23 mouse cellular contexts compared by ENCODE assay signal in the genomic region with DNA sequence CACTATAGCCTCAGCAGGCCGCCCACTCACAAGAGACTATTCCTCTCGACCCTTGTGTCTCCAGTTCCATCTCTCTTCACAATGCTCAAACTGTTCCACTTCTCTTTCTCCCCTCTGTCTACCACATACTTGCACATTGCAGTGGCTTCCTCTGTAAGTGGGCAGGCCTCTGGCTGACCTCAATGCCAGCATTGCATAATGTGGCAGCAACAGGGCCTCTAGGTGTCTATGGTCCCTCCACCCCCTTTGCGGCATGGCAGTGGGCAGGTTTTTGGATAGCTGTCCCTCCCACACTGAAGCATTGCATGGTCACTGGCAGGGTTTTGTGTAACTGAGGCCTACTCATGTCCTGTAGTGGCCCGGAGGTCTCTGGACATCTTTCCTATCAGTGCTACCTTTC.
A peak's percentile ranks its signal among the peaks of the same experiment; 100 is the strongest.
DNase-seq lines count a peak whose midpoint lies in the region; ATAC-seq lines count a peak whose summit lies in the region.
"Had no signal": no experiment of that assay in that cellular context is flagged by ENCODE, and none has a peak within 500 bp of the region (broad histone marks: within the 10 kb centered on the region; RNA-seq: fewer than 3 reads in every experiment).

No protein-coding gene starts in this region.

- H3K4me2 ChIP-seq in hindbrain, embryonic 13.5 days = no peak overlapping the region
- H3K4me2 ChIP-seq: embryonic facial prominence, embryonic 15.5 days; forebrain, embryonic 15.5 days; hindbrain, embryonic 14.5 days had no signal

- H3K4me1 ChIP-seq in hindbrain, embryonic 13.5 days (replicated peaks) = no peaks in the 10 kb centered on the region
- H3K4me1 ChIP-seq: embryonic facial prominence, embryonic 15.5 days; forebrain, embryonic 15.5 days; heart, embryonic 10.5 days had no signal

- 94% methylated on average over 4 of the region's 4 CpGs for WGBS in hindbrain, embryonic 13.5 days

- DNase-seq in lung, postnatal 25 days (ENCODE audit: low spot score) = peak; percentile 1
- DNase-seq in lung, postnatal 10 days = no peak
- DNase-seq in thymus, postnatal 14 days = peak; percentile 6
- DNase-seq in thymus, postnatal 25 days = no peak
- DNase-seq: adrenal gland, postnatal 14 days; cerebellum, adult 11-12 months; cerebellum, adult 9-10 months; cerebellum, postnatal 25 days; embryo, embryonic 11 days; gastrocnemius, postnatal 36 days; heart, adult 18-20 months; heart, postnatal 10 days; heart, postnatal 4 days had no signal

- no peak overlapping the region for H3K9ac ChIP-seq in hindbrain, embryonic 13.5 days
- H3K9ac ChIP-seq: embryonic facial prominence, embryonic 15.5 days; forebrain, embryonic 15.5 days; hindbrain, embryonic 14.5 days had no signal

- ATAC-seq in megakaryocyte, adult 5-6 weeks (ENCODE audit: poor library complexity, severe bottlenecking) = peak; percentile 98
- no peak for ATAC-seq in hindbrain, embryonic 13.5 days (ENCODE audit: low FRiP score)
- ATAC-seq: activated CD4-positive, CD25-positive, alpha-beta regulatory T cell, adult 4 months; forebrain, embryonic 15.5 days; Patski had no signal

- no peaks in the 10 kb centered on the region for H3K27me3 ChIP-seq in hindbrain, embryonic 13.5 days
- H3K27me3 ChIP-seq: CH12.LX; embryonic facial prominence, embryonic 15.5 days; forebrain, embryonic 15.5 days; Patski had no signal

- no peaks in the 10 kb centered on the region for H3K9me3 ChIP-seq in hindbrain, embryonic 13.5 days
- H3K9me3 ChIP-seq: embryonic facial prominence, embryonic 15.5 days; forebrain, embryonic 15.5 days; heart, embryonic 10.5 days had no signal

- H3K4me3 ChIP-seq in hindbrain, embryonic 13.5 days = no peak overlapping the region
- H3K4me3 ChIP-seq: embryonic facial prominence, embryonic 15.5 days; erythroblast, embryonic 14.5 days; forebrain, embryonic 15.5 days; heart, embryonic 10.5 days had no signal

- H3K36me3 ChIP-seq in hindbrain, embryonic 13.5 days = no peaks in the 10 kb centered on the region
- H3K36me3 ChIP-seq: embryonic facial prominence, embryonic 15.5 days; forebrain, embryonic 15.5 days; heart, embryonic 10.5 days had no signal

- H3K27ac ChIP-seq in hindbrain, embryonic 13.5 days = no peak overlapping the region
- H3K27ac ChIP-seq: embryonic facial prominence, embryonic 15.5 days; forebrain, embryonic 15.5 days; heart, embryonic 10.5 days; hindbrain, embryonic 14.5 days had no signal

Comparison
In these comparisons a context has a peak if more than half of its experiments do, and no peak if none do; other contexts are left out.
1. DNase-seq: peak in lung, postnatal 25 days (single experiment) and thymus, postnatal 14 days (single experiment); none in lung, postnatal 10 days (single experiment) and thymus, postnatal 25 days (single experiment).